Mouse (Mus musculus): ENCODE results near the gene P2ry12. TPM values are rescaled to one million over a fixed set of nuclear protein-coding genes. Genes with fewer than 3 reads are reported as not detected.

Gene P2ry12
- total and polyA plus RNA-seq, 2 experiments from 2014 or later, result 10.4 to 11.8 TPM

DNA sequence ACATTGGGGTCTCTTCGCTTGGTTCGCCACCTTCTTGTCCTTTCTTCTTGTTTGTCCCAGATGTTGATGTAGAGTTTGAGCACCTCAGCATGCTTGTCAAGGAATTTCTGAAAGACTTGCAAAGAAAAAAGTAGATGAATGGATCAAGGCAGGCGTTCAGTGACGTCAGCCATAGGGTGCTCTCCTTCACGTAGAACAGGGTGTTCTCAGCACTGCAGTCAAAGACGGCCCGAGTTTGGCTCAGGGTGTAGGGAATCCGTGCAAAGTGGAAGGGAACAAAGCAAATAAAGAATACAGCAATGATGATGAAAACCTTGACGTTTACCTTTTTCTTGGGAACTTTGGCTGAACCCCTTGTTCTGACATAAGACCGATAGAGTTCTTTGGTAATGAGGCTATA, 45.5 kb downstream of the P2ry12 start:
- H3K27ac ChIP-seq (ENCODE audit: low read depth, low read length), result no peak overlapping the region
- TF ChIP-seq CTCF (IDR thresholded peaks at IDR 0.05; ENCODE audit: low read depth), result no peak
- H3K9ac ChIP-seq, result no peak overlapping the region
- no peaks in the 10 kb centered on the region for H3K9me3 ChIP-seq (ENCODE audit: low read length)
- H3K4me3 ChIP-seq (ENCODE audit: low read depth, low read length), result no peak overlapping the region
- DNase-seq (no peak), ATAC-seq (no peak)
- no peak overlapping the region for H3K4me2 ChIP-seq (ENCODE audit: low read depth)
- H3K4me1 ChIP-seq (ENCODE audit: insufficient read depth), result no peaks in the 10 kb centered on the region
- no peaks in the 10 kb centered on the region for H3K27me3 ChIP-seq (ENCODE audit: insufficient read depth, low read length)
- WGBS, result 91% methylated on average over 10 of the region's 10 CpGs
- H3K36me3 ChIP-seq (ENCODE audit: insufficient read depth), result no peaks in the 10 kb centered on the region

DNA sequence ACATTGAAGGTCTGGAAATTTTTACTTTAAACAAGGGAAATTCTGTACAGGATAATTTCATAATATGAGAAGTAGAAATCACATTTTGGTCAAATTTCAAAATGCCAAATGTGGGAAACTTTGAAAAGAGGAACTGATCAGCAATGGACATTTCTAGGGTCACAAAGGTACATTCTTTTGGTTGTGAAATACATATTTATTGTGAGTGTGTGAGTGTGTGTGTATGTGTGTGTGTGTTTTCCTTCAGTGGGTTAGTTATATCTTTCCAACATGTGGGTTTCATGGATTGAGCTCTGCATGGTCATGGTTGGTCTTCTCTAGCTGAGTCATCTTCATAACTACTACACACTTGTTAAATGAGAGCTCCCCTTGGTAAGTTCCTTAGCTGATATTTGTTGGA, 50.3 kb downstream of the P2ry12 start:
- no peaks in the 10 kb centered on the region for H3K27me3 ChIP-seq (ENCODE audit: insufficient read depth, low read length)
- H3K9me3 ChIP-seq (ENCODE audit: low read length), result no peaks in the 10 kb centered on the region
- TF ChIP-seq CTCF (IDR thresholded peaks at IDR 0.05; ENCODE audit: low read depth), result no peak
- no peak for DNase-seq
- H3K27ac ChIP-seq (ENCODE audit: low read depth, low read length), result no peak overlapping the region
- no peak overlapping the region for H3K4me3 ChIP-seq (ENCODE audit: low read depth, low read length)
- no peak for ATAC-seq
- no peaks in the 10 kb centered on the region for H3K4me1 ChIP-seq (ENCODE audit: insufficient read depth)
- H3K9ac ChIP-seq, result no peak overlapping the region
- H3K36me3 ChIP-seq (ENCODE audit: insufficient read depth), result no peaks in the 10 kb centered on the region; the same call in 1 of the 2 replicates
- H3K4me2 ChIP-seq (ENCODE audit: low read depth), result no peak overlapping the region

DNA sequence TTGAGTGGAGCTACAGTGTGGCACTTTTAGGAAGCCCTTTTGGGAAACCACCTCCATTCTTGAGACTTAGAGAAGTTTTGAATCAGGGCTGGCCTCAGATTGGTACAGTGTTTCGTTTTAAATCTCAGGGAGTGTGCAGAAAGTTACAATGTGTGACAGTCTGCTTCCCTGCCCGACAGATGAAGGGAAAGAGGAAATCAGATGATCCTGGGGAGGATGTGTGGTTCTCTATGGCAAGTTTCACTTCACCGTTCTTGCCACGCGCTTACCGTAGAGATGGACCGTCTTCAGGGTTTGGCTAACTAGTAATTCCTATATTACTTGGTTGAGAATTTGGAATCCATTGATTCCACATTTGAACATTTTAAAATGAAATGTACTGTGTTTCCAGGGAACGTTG, 50.9 kb downstream of the P2ry12 start:
- WGBS, result 91% methylated on average over 8 of the region's 8 CpGs
- Histone ChIP-seq H3K27me3 (ENCODE audit: insufficient read depth, low read length) (no peaks in the 10 kb centered on the region), H3K9ac (no peak overlapping the region), H3K4me3 (ENCODE audit: low read depth, low read length) (no peak overlapping the region), H3K4me1 (ENCODE audit: insufficient read depth) (no peaks in the 10 kb centered on the region), H3K27ac (ENCODE audit: low read depth, low read length) (no peak overlapping the region), H3K9me3 (ENCODE audit: low read length) (no peaks in the 10 kb centered on the region), H3K36me3 (ENCODE audit: insufficient read depth) (no peaks in the 10 kb centered on the region; the same call in 1 of the 2 replicates), H3K4me2 (ENCODE audit: low read depth) (no peak overlapping the region)
- ATAC-seq (no peak), DNase-seq (no peak)
- TF ChIP-seq CTCF (IDR thresholded peaks at IDR 0.05; ENCODE audit: low read depth), result no peak

DNA sequence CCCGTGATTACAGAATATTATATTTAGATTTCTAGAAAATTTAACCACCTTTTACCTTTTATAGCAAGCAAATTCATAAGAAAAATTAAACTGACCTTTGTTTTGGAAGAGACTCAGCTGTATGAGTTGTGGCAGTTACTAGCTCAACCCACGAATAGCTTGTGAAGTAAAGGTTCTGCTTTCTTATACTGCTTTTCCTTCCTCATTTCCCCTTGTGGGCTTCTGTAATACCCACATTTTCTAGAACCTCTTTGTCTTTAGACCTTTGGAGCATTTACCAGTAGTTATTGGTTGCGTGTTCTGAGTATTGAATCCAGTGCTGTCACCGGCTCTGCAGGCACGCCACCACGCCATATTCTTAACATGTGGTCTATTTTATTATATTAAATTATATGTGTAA, 51.9 kb downstream of the P2ry12 start, which contains the start of gene P2ry13:
Gene P2ry13 (minus strand): TSS at position 156 of the 400 bp plus-strand sequence.
- Histone ChIP-seq H3K4me1 (ENCODE audit: insufficient read depth) (no peaks in the 10 kb centered on the region), H3K36me3 (ENCODE audit: insufficient read depth) (no peaks in the 10 kb centered on the region; the same call in 1 of the 2 replicates), H3K4me2 (ENCODE audit: low read depth) (no peak within 1 kb of the TSS), H3K9ac (no peak within 1 kb of the TSS), H3K4me3 (ENCODE audit: low read depth, low read length) (no peak within 1 kb of the TSS), H3K9me3 (ENCODE audit: low read length) (no peaks in the 10 kb centered on the region), H3K27me3 (ENCODE audit: insufficient read depth, low read length) (no peaks in the 10 kb centered on the region), H3K27ac (ENCODE audit: low read depth, low read length) (no peak within 1 kb of the TSS)
- DNase-seq, result no peak
- no peak for TF ChIP-seq CTCF (IDR thresholded peaks at IDR 0.05; ENCODE audit: low read depth)
- 92% methylated on average over 6 of the region's 6 CpGs for WGBS
- no peak for ATAC-seq

DNA sequence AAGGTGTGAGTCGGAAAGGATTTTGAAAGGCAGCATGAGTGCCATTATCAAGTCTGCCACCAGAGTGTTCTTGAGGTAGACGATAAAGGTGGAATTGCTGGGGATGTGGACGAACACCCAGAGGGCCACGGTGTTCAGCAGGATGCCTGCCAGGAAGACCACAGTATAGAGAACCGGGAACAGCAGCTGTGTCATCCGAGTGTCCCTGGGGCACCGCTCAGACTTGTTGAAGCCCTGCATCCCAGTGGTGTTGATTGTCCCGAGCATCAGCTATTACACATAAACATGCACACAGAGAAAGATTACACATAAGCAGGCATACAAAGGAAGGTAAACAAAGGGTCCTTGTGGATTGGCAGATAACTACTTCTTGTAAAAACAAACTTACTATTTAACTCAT, 52.6 kb downstream of the P2ry12 start:
- Histone ChIP-seq H3K27me3 (ENCODE audit: insufficient read depth, low read length) (no peaks in the 10 kb centered on the region), H3K4me3 (ENCODE audit: low read depth, low read length) (no peak overlapping the region), H3K36me3 (ENCODE audit: insufficient read depth) (no peaks in the 10 kb centered on the region; the same call in 1 of the 2 replicates), H3K4me2 (ENCODE audit: low read depth) (no peak overlapping the region), H3K9ac (no peak overlapping the region), H3K27ac (ENCODE audit: low read depth, low read length) (no peak overlapping the region), H3K9me3 (ENCODE audit: low read length) (no peaks in the 10 kb centered on the region), H3K4me1 (ENCODE audit: insufficient read depth) (no peaks in the 10 kb centered on the region)
- ATAC-seq (no peak), DNase-seq (no peak)
- TF ChIP-seq CTCF (IDR thresholded peaks at IDR 0.05; ENCODE audit: low read depth), result no peak
- 80% methylated on average over 8 of the region's 8 CpGs for WGBS

DNA sequence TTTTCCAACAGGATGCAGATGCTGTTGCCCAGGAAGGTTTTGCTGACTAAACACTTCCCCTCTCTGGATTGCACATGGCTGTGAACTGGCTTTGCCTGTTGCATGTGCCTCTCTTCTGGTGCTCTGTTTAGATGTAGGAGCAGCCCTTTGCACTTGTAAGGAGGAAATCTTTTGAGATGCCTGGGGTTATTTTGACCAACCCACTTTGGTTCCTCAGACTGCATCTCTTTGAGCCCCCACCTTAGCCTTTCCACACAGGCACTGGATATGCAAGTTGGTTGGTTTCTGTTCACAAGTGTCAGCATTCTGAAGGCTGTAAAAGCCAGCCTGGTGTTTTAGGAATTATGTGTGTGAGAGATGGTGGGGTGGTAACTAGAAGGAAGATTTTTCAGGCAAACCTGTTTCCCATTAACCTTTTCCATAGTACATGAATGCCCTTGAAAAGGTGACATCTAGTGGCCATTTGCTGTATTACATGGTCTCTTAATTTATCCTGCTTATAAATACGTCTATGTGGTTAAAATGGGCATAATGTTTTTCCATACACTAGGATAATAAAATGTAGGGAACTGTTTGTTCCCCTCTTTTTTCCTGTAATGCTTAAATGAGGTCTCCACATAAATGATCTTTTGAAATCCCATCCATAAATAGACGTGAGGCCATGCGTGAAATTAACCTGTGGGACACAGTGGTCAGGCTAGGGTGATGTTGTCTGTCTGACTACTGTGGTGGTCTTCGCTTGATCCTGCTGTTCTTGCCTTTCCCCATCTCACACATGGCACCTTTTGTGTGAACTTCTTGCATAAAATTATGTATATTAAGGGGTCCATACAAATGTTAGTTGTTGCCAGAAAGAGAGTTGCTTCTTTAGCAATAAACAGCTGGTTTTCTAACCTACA, 53.8 kb downstream of the P2ry12 start:
- DNase-seq, result peak; percentile 84
- H3K4me3 ChIP-seq (ENCODE audit: low read depth, low read length), result no peak overlapping the region
- H3K9me3 ChIP-seq (ENCODE audit: low read length), result no peaks in the 10 kb centered on the region
- no peak overlapping the region for H3K9ac ChIP-seq
- H3K4me2 ChIP-seq (ENCODE audit: low read depth), result no peak overlapping the region
- no peaks in the 10 kb centered on the region for H3K4me1 ChIP-seq (ENCODE audit: insufficient read depth)
- no peaks in the 10 kb centered on the region for H3K27me3 ChIP-seq (ENCODE audit: insufficient read depth, low read length)
- H3K27ac ChIP-seq (ENCODE audit: low read depth, low read length), result no peak overlapping the region
- ATAC-seq, result peak; percentile 76
- H3K36me3 ChIP-seq (ENCODE audit: insufficient read depth), result no peaks in the 10 kb centered on the region; the same call in 1 of the 2 replicates
- 71% methylated on average over 4 of the region's 4 CpGs for WGBS
- peak; percentile 87 for TF ChIP-seq CTCF (IDR thresholded peaks at IDR 0.05; ENCODE audit: low read depth)

DNA sequence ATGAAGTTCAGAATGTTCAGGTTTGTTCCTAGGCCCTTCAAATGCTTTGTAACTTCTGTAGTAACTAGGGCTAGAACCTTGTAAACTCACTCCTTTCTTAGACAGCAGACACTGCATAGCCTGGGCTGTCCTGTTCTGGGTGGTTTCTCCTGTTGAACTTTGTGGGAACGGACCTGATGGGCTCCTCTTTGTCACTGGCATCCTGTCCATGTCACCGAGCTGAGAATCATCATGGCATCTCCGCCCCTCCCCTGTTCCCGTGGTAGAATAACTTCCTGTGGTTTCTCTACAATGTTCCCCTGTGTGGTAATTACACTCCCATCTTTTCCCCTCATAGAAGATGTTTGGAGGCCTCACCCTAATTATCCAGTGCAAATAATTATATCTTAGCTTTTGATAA, 56.7 kb downstream of the P2ry12 start:
- DNase-seq (no peak), ATAC-seq (no peak)
- Histone ChIP-seq H3K9me3 (ENCODE audit: low read length) (no peaks in the 10 kb centered on the region), H3K4me2 (ENCODE audit: low read depth) (no peak overlapping the region), H3K4me3 (ENCODE audit: low read depth, low read length) (no peak overlapping the region), H3K27ac (ENCODE audit: low read depth, low read length) (no peak overlapping the region), H3K36me3 (ENCODE audit: insufficient read depth) (no peaks in the 10 kb centered on the region; the same call in 1 of the 2 replicates), H3K4me1 (ENCODE audit: insufficient read depth) (no peaks in the 10 kb centered on the region), H3K9ac (no peak overlapping the region), H3K27me3 (ENCODE audit: insufficient read depth, low read length) (no peaks in the 10 kb centered on the region)
- WGBS, result 71% methylated on average over 4 of the region's 4 CpGs
- TF ChIP-seq CTCF (IDR thresholded peaks at IDR 0.05; ENCODE audit: low read depth), result no peak

Data from forebrain, postnatal 0 days (tissue).